ENCODE assay signal across 8 mouse cellular contexts in the genomic region with DNA sequence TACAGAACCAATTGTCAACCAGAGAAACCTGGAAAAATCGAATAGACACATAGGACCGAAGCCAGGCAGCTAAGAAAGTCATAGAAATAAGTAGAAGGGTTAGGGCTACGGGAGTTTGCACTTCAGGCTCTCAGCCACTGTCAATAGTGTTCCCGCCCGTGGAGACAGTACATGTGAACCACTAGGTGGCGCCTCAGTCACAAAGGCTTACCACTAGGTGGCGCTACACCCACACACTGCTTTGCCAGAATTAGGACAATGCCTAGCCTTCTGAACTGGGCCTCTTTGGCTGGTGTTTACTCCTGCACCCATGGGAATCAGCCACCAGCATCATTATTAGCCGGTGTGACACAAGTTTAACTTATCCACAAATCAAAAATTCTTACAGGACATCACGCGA. TPM values are rescaled to one million over a fixed set of nuclear protein-coding genes. Genes with fewer than 3 reads are reported as not detected.
DNase-seq lines count a peak whose midpoint lies in the region; ATAC-seq and TF ChIP-seq lines count a peak whose summit lies in the region.
"Had no signal": no experiment of that assay in that cellular context is flagged by ENCODE, and none has a peak within 500 bp of the region (broad histone marks: within the 10 kb centered on the region; RNA-seq: fewer than 3 reads in every experiment).

No protein-coding gene starts in this region.

- H3K9ac ChIP-seq in forebrain, postnatal 0 days, result no peak overlapping the region

- peak; percentile 90 for DNase-seq in R1 (ENCODE audit: low read depth, low spot score)
- DNase-seq in c-Kit-positive CD71-positive TER-119-negative erythroid progenitor cells, embryonic 14.5 days (ENCODE audit: low read depth), result peak; percentile 62
- peak; percentile 91 for DNase-seq in forebrain, postnatal 0 days
- DNase-seq in induced T-regulatory cell, adult 2 months (ENCODE audit: low read depth), result peak; percentile 92
- peak; percentile 82 to 89 for DNase-seq in left cerebral cortex, adult 2 months (ENCODE audit: extremely low spot score in 1 of 2, low spot score in 2 of 2)
- DNase-seq in spleen, adult 18-20 months, result peak; percentile 56 to 76

- TF ChIP-seq CTCF in forebrain, postnatal 0 days (IDR thresholded peaks at IDR 0.05; ENCODE audit: low read depth), result peak; percentile 100
- no peak; the same call in none of the 2 replicates for TF ChIP-seq CTCF in left cerebral cortex, adult 2 months (IDR thresholded peaks at IDR 0.05)

- 0 out of 2 replicates have a peak, but pooled peaks cover 12% of the 10 kb centered on the region for H3K4me1 ChIP-seq in forebrain, postnatal 0 days (ENCODE audit: insufficient read depth)

- no peak overlapping the region for H3K4me3 ChIP-seq in forebrain, postnatal 0 days (ENCODE audit: low read depth, low read length)
- no peak overlapping the region for H3K4me3 ChIP-seq in left cerebral cortex, adult 2 months
- H3K4me3 ChIP-seq: myocyte had no signal

- 35% methylated on average over 10 of the region's 10 CpGs for WGBS in forebrain, postnatal 0 days

- ATAC-seq in forebrain, postnatal 0 days, result peak; percentile 57
- peak; percentile 90 for ATAC-seq in megakaryocyte progenitor cell, adult 5-6 weeks (replicated peaks; ENCODE audit: poor library complexity)

- H3K27ac ChIP-seq in forebrain, postnatal 0 days (ENCODE audit: low read depth, low read length), result no peak overlapping the region
- H3K27ac ChIP-seq in left cerebral cortex, adult 2 months, result no peak overlapping the region; the same call in 1 of the 2 replicates

- peaks cover 27% of the 10 kb centered on the region for H3K36me3 ChIP-seq in forebrain, postnatal 0 days (ENCODE audit: insufficient read depth)

- H3K27me3 ChIP-seq in forebrain, postnatal 0 days (ENCODE audit: insufficient read depth, low read length), result no peaks in the 10 kb centered on the region

- no peak overlapping the region for H3K4me2 ChIP-seq in forebrain, postnatal 0 days (ENCODE audit: low read depth)

- intact Hi-C loops in left cerebral cortex, adult 2 months (cut with DNase I), result loop anchor here (1.0 kb wide), 2 partner anchors 60 to 107 kb away; no protein-coding TSS in a partner anchor

- H3K9me3 ChIP-seq in forebrain, postnatal 0 days (ENCODE audit: low read length), result no peaks in the 10 kb centered on the region

RNA-seq across cellular contexts. Expression of gene Pink1, which starts 6.6 kb away (rescaled TPM):
- 224 and 230 TPM in 2 replicates for total RNA-seq in forebrain, postnatal 0 days (2014; rRNA removed)
- 152 TPM in 2 replicates for polyA plus RNA-seq in forebrain, postnatal 0 days (2015; fragmentation: Nextera tagmentation; extraction: Ambion mirVana)
- total RNA-seq in left cerebral cortex, adult 2 months (2021), result 100 to 1,000 TPM; 302 to 313 TPM
- total RNA-seq in megakaryocyte progenitor cell, adult 5-6 weeks (2015), result 20.1 and 20.4 TPM in 2 replicates
- total RNA-seq in megakaryocyte progenitor cell, adult 5-6 weeks (2017), result 24.7 and 29.6 TPM in 2 replicates

RNA-seq across cellular contexts. Expression of gene Ddost, which starts 15.0 kb away (rescaled TPM):
- 160 and 184 TPM in 2 replicates for total RNA-seq in forebrain, postnatal 0 days (2014; rRNA removed)
- 181 and 212 TPM in 2 replicates for polyA plus RNA-seq in forebrain, postnatal 0 days (2015; fragmentation: Nextera tagmentation; extraction: Ambion mirVana)
- 10 to 100 TPM; 82.4 to 88.9 TPM for total RNA-seq in left cerebral cortex, adult 2 months (2021)
- 303 and 328 TPM in 2 replicates for total RNA-seq in megakaryocyte progenitor cell, adult 5-6 weeks (2015)
- total RNA-seq in megakaryocyte progenitor cell, adult 5-6 weeks (2017), result 225 and 240 TPM in 2 replicates

RNA-seq across cellular contexts. Expression of gene Cda, which starts 48.3 kb away (rescaled TPM):
- total RNA-seq in forebrain, postnatal 0 days (2014; rRNA removed), result 3.6 TPM in 2 replicates
- 3.2 and 4.9 TPM in 2 replicates for polyA plus RNA-seq in forebrain, postnatal 0 days (2015; fragmentation: Nextera tagmentation; extraction: Ambion mirVana)
- total RNA-seq in left cerebral cortex, adult 2 months (2021), result 1 to 10 TPM; 3.8 to 4.0 TPM
- 0.39 TPM in 1 of 2 replicates, not detected in the other for total RNA-seq in megakaryocyte progenitor cell, adult 5-6 weeks (2015)
- total RNA-seq in megakaryocyte progenitor cell, adult 5-6 weeks (2017), result not detected in 2 replicates
